21 mouse cellular contexts compared by ENCODE assay signal in the genomic region with DNA sequence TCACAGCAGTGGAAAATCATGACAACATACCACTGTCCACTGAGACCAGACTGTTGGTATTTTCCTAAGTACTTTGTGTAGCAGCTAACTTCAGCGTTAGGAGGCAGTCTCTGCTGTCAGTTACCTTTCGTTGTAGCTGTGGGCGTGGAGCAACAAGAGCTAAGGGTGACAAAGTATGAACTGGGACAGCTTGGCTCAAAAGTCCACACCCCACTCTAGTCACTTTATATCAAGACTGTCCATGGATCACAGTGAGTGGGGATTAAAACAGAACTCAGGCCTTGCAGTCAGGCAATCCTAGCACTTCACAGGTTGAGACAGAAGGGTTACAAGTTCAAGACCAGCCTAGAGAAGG.
"Had no signal": no experiment of that assay in that cellular context is flagged by ENCODE, and none has a peak within 500 bp of the region (broad histone marks: within the 10 kb centered on the region; RNA-seq: fewer than 3 reads in every experiment).

No protein-coding gene starts in this region.

- H3K36me3 ChIP-seq: heart, embryonic 13.5 days; heart, embryonic 15.5 days; hindbrain, embryonic 13.5 days; hindbrain, embryonic 15.5 days; limb, embryonic 10.5 days; limb, embryonic 12.5 days; liver, embryonic 13.5 days had no signal

- H3K27me3 ChIP-seq: heart, embryonic 13.5 days; heart, embryonic 15.5 days; hindbrain, embryonic 13.5 days; hindbrain, embryonic 15.5 days; limb, embryonic 12.5 days; liver, embryonic 13.5 days had no signal

- H3K9ac ChIP-seq: heart, embryonic 13.5 days; heart, embryonic 15.5 days; hindbrain, embryonic 13.5 days; hindbrain, embryonic 15.5 days; limb, embryonic 12.5 days; liver, embryonic 13.5 days had no signal

- H3K4me3 ChIP-seq: heart, embryonic 13.5 days; heart, embryonic 15.5 days; hindbrain, embryonic 13.5 days; hindbrain, embryonic 15.5 days; layer of hippocampus, adult 2 months; left cerebral cortex, adult 2 months; limb, embryonic 10.5 days; limb, embryonic 12.5 days; liver, embryonic 13.5 days had no signal

- ATAC-seq: hindbrain, postnatal 0 days had no signal

- H3K9me3 ChIP-seq: heart, embryonic 13.5 days; heart, embryonic 15.5 days; hindbrain, embryonic 13.5 days; hindbrain, embryonic 15.5 days; limb, embryonic 10.5 days; limb, embryonic 12.5 days; liver, embryonic 13.5 days had no signal

- H3K27ac ChIP-seq: heart, embryonic 13.5 days; heart, embryonic 15.5 days; hindbrain, embryonic 13.5 days; hindbrain, embryonic 15.5 days; hindbrain, postnatal 0 days; layer of hippocampus, adult 2 months; left cerebral cortex, adult 2 months; limb, embryonic 10.5 days; limb, embryonic 12.5 days; liver, embryonic 13.5 days had no signal

- DNase-seq: gastrocnemius, postnatal 14 days; gastrocnemius, postnatal 36 days; heart, postnatal 14 days; heart, postnatal 36 days; kidney, adult 18-20 months; kidney, adult 8-10 months; kidney, postnatal 10 days; kidney, postnatal 25 days; liver; liver, embryonic 13.5 days had no signal

- H3K4me2 ChIP-seq: heart, embryonic 11.5 days; heart, embryonic 13.5 days; heart, embryonic 15.5 days; hindbrain, embryonic 13.5 days; hindbrain, embryonic 15.5 days; limb, embryonic 12.5 days; liver, embryonic 11.5 days; liver, embryonic 13.5 days had no signal

- H3K4me1 ChIP-seq: heart, embryonic 15.5 days; hindbrain, embryonic 13.5 days; hindbrain, embryonic 15.5 days; limb, embryonic 12.5 days; liver, embryonic 13.5 days had no signal
